Mouse (Mus musculus) hindbrain, embryonic 12.5 days (tissue): ENCODE data around the gene Amdhd1. TPM values are rescaled to one million over a fixed set of nuclear protein-coding genes. Genes with fewer than 3 reads are reported as not detected.

Source experiments
- ATAC-seq: fragments of 200-750 bp; cut with Nextera tagmentation; 2 replicates; pipeline ENCODE4 v1.8.0; 2017; ENCODE audit warnings: moderate TSS enrichment; ENCODE audit not compliant: low FRiP score
- H3K27ac ChIP-seq: fragments of 300-500 bp; sonication (generic); 2 replicates; pipeline ENCODE4 v1.5.1; 2016; ENCODE audit warnings: mild to moderate bottlenecking
- H3K27me3 ChIP-seq: fragments of 300-500 bp; sonication (generic); 2 replicates; pipeline ENCODE4 v1.6.1; 2016; ENCODE audit warnings: mild to moderate bottlenecking
- H3K36me3 ChIP-seq: fragments of 300-500 bp; sonication (generic); 2 replicates; pipeline ENCODE4 v1.6.1; 2016; ENCODE audit warnings: mild to moderate bottlenecking
- H3K4me1 ChIP-seq: fragments of 300-500 bp; sonication (generic); 2 replicates; pipeline ENCODE4 v1.6.1; 2016
- H3K4me2 ChIP-seq: fragments of 300-500 bp; sonication (generic); replicated peaks from 2 replicates; pipeline ENCODE4 v1.6.1; 2016; ENCODE audit warnings: mild to moderate bottlenecking
- H3K4me3 ChIP-seq: fragments of 300-500 bp; sonication (generic); 2 replicates; pipeline ENCODE4 v1.5.1; 2016; ENCODE audit warnings: mild to moderate bottlenecking
- H3K9ac ChIP-seq: fragments of 300-500 bp; sonication (generic); 2 replicates; pipeline ENCODE4 v1.6.1; 2016; ENCODE audit warnings: mild to moderate bottlenecking, moderate library complexity
- H3K9me3 ChIP-seq: fragments of 300-500 bp; sonication (generic); replicated peaks from 2 replicates; pipeline ENCODE4 v1.6.1; 2016; ENCODE audit warnings: mild to moderate bottlenecking
- WGBS: fragments of 180-500 bp; shearing (Covaris S2); methylation state at CpG from one replicate; pipeline ENCODE4 v1.1.7; 2016; 5-methylcytosine and 5-hydroxymethylcytosine counted together
- polyA plus RNA-seq: library from polyadenylated mRNA; unstranded; fragments of >200 nt; fragmentation: Nextera tagmentation; extraction: Ambion mirVana; gene quantifications from 2 replicates; pipeline ENCODE4 v1.2.1, GENCODE M21; 2016

The Amdhd1 gene
- polyA plus RNA-seq = 0.21 and 0.44 TPM in 2 replicates

DNA sequence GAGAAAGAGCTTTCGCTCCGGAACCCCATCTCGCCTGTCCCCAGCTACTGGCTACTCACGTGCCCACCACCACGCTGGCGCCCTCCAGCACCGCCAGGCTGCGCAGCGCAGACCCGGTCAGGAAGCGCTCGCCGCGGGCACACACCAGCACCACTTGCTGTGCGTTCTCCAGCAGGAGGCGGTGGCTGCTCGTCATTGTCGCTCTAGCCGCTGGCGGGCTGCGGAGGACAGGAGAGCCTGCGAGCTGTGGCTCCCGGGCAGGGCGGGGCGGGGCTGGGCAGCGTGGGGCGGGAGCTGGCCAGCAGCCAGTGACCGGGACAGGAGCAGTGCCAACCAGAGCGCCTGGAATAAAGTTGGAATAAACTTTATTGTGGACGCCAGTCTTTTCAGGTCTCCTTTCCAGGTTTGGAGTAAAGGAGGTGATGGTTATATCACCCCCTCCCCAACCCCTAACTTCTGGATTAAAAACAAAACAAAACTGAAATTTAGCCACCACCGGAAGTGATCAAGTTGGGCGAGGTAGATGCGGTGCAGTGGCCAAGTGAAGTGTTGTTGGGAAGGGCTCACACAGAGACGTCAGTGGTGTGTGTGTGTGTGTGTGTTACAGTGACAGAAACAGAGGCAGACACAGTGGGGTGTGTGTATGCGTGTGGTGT lies at the start of gene Amdhd1:
Gene Amdhd1, minus strand, starts transcription at position 259 of the 656 bp plus-strand sequence.
- Histone ChIP-seq H3K9ac (peak within 1 kb of the TSS; percentile 51), H3K4me2 (peak within 1 kb of the TSS; percentile 71), H3K4me3 (peak within 1 kb of the TSS; percentile 34), H3K27ac (no peak within 1 kb of the TSS), H3K27me3 (peaks cover 16% of the 10 kb centered on the region), H3K4me1 (peaks cover 13% of the 10 kb centered on the region), H3K36me3 (no peaks in the 10 kb centered on the region), H3K9me3 (no peaks in the 10 kb centered on the region)
- peak; percentile 96 for ATAC-seq
- WGBS = 3% methylated on average over 35 of the region's 35 CpGs

GRCm38 (mm10) chr10:93589281-93589848 lies 49.5 kb upstream of the Amdhd1 start, which contains the start of gene Snrpf:
TSS of gene Snrpf (minus strand) at chr10:93589706.
- peak within 1 kb of the TSS; percentile 85 for H3K4me3 ChIP-seq
- peak within 1 kb of the TSS; percentile 85 for H3K9ac ChIP-seq
- no peaks in the 10 kb centered on the region for H3K9me3 ChIP-seq
- H3K4me2 ChIP-seq = peak within 1 kb of the TSS; percentile 92
- under 1% methylated on average over 62 of the region's 63 CpGs for WGBS
- ATAC-seq = peak; percentile 87
- H3K4me1 ChIP-seq = peaks cover 21% of the 10 kb centered on the region
- no peaks in the 10 kb centered on the region for H3K27me3 ChIP-seq
- H3K36me3 ChIP-seq = peaks cover 21% of the 10 kb centered on the region
- peak within 1 kb of the TSS; percentile 89 for H3K27ac ChIP-seq

- peak overlapping the region; percentile 89 for H3K27ac ChIP-seq
- ATAC-seq = peak; percentile 32; the same call in 1 of the 2 replicates
- peak overlapping the region; percentile 85 for H3K9ac ChIP-seq
- H3K4me1 ChIP-seq = peaks cover 21% of the 10 kb centered on the region
- H3K27me3 ChIP-seq = no peaks in the 10 kb centered on the region
- peaks cover 23% of the 10 kb centered on the region for H3K36me3 ChIP-seq
- peak overlapping the region; percentile 92 for H3K4me2 ChIP-seq
- H3K4me3 ChIP-seq = peak overlapping the region; percentile 85
- H3K9me3 ChIP-seq = no peaks in the 10 kb centered on the region
- under 1% methylated on average over 11 of the region's 11 CpGs for WGBS
Observed at GRCm38 (mm10) chr10:93588796-93589195, 49.0 kb upstream of the Amdhd1 start.

DNA sequence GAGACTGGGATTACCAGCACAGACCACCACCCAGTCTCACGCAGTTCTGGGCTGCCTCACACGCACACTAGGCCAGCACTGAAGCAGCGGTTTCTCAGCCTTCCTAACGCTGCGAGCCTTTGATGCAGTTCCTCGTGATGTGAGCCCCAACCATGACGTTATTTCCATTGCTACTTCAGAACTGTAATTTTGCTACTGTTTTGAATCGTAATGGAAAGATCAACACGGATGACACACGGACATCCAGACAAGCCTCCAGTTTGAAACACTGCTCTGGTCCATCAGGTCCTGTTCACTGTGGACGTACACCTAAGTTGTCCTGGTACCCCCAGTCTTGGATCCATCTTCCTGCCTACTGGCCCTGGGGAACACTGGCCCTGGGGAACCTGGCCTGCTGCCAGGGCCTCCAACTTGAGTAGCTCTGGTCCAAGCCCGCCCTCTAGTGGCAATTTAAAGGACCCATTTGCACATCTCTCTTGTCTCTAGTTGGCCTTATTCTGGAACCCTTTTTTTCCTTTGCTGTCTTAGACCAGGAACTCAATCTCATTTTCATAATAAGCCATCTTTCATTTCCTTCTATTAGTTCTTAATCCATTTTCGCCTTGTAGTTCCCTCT lies 37.5 kb upstream of the Amdhd1 start:
- 0 out of 2 replicates have a peak, but pooled peaks have one; percentile 46 for ATAC-seq
- peaks cover 8% of the 10 kb centered on the region for H3K36me3 ChIP-seq
- no peak overlapping the region for H3K27ac ChIP-seq
- no peak overlapping the region for H3K4me3 ChIP-seq
- WGBS = 69% methylated on average over 13 of the region's 13 CpGs
- no peaks in the 10 kb centered on the region for H3K27me3 ChIP-seq
- H3K9me3 ChIP-seq = no peaks in the 10 kb centered on the region
- no peak overlapping the region for H3K9ac ChIP-seq
- no peak overlapping the region for H3K4me2 ChIP-seq
- no peaks in the 10 kb centered on the region for H3K4me1 ChIP-seq

GRCm38 (mm10) chr10:93575960-93576359 lies 36.1 kb upstream of the Amdhd1 start:
- Histone ChIP-seq H3K27me3 (no peaks in the 10 kb centered on the region), H3K4me1 (no peaks in the 10 kb centered on the region), H3K36me3 (no peaks in the 10 kb centered on the region), H3K4me3 (no peak overlapping the region), H3K4me2 (no peak overlapping the region), H3K27ac (no peak overlapping the region), H3K9ac (no peak overlapping the region), H3K9me3 (no peaks in the 10 kb centered on the region)
- 97% methylated on average over 8 of the region's 8 CpGs for WGBS
- no peak for ATAC-seq

- no peaks in the 10 kb centered on the region for H3K27me3 ChIP-seq
- H3K4me2 ChIP-seq = no peak overlapping the region
- no peaks in the 10 kb centered on the region for H3K36me3 ChIP-seq
- H3K27ac ChIP-seq = no peak overlapping the region
- H3K9me3 ChIP-seq = no peaks in the 10 kb centered on the region
- no peaks in the 10 kb centered on the region for H3K4me1 ChIP-seq
- no peak for ATAC-seq
- no peak overlapping the region for H3K4me3 ChIP-seq
- H3K9ac ChIP-seq = no peak overlapping the region
- 66% methylated on average over 4 of the region's 4 CpGs for WGBS
Observed at GRCm38 (mm10) chr10:93574966-93575365, 35.1 kb upstream of the Amdhd1 start.

GRCm38 (mm10) chr10:93572209-93572608 lies 32.4 kb upstream of the Amdhd1 start:
- Histone ChIP-seq H3K9ac (no peak overlapping the region), H3K4me1 (no peaks in the 10 kb centered on the region), H3K9me3 (no peaks in the 10 kb centered on the region), H3K36me3 (no peaks in the 10 kb centered on the region), H3K27ac (no peak overlapping the region), H3K4me3 (no peak overlapping the region), H3K27me3 (no peaks in the 10 kb centered on the region), H3K4me2 (no peak overlapping the region)
- 46% methylated on average over 2 of the region's 2 CpGs for WGBS
- ATAC-seq = no peak

DNA sequence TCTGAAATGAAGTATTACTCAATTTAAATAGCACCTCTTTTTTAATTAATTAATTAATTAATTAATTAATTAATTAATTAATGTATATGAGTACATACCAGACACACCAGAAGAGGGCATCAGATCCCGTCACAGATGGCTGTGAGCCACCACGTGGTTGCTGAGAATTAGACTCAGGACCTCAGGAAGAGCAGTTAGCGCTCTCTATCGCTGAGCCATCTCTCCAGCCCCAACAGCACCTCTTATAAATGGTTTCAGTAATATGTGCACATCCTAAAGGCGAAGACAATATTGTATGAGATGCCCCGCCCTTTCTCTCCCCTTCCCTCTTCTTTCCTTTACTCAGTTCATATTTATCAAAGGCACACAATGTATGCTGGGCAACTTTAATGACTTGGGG lies 28.8 kb upstream of the Amdhd1 start:
- Histone ChIP-seq H3K4me1 (no peaks in the 10 kb centered on the region), H3K27me3 (no peaks in the 10 kb centered on the region), H3K9ac (no peak overlapping the region), H3K4me2 (no peak overlapping the region), H3K9me3 (no peaks in the 10 kb centered on the region), H3K36me3 (no peaks in the 10 kb centered on the region), H3K4me3 (no peak overlapping the region), H3K27ac (no peak overlapping the region)
- no peak for ATAC-seq
- WGBS = 89% methylated on average over 6 of the region's 6 CpGs

GRCm38 (mm10) chr10:93567841-93568566 lies 28.2 kb upstream of the Amdhd1 start:
- Histone ChIP-seq H3K9me3 (no peaks in the 10 kb centered on the region), H3K4me3 (no peak overlapping the region), H3K27me3 (no peaks in the 10 kb centered on the region), H3K36me3 (no peaks in the 10 kb centered on the region), H3K4me1 (no peaks in the 10 kb centered on the region), H3K27ac (no peak overlapping the region), H3K4me2 (no peak overlapping the region), H3K9ac (no peak overlapping the region)
- no peak for ATAC-seq
- 86% methylated on average over 11 of the region's 11 CpGs for WGBS

DNA sequence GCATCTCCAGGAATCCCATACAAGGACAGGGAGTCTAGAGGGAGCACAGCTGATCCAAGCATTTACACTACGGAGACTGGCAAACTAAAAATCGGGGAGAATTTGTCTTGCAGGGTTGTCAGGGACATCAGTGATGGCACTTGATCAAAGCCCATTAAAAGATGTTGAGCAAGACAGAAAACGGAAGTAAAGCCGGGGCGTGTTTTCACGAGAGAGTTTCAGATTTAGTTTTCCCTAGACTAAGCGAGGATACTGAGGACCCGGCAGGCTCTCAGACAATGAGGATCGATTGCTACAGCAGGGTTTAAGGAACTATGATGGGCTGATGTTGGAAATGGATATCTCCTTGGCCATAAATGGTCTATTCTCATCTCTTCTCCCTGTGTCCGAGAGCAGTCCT lies 27.2 kb upstream of the Amdhd1 start:
- H3K9me3 ChIP-seq = no peaks in the 10 kb centered on the region
- no peak overlapping the region for H3K9ac ChIP-seq
- ATAC-seq = no peak
- H3K4me1 ChIP-seq = no peaks in the 10 kb centered on the region
- H3K4me2 ChIP-seq = no peak overlapping the region
- no peaks in the 10 kb centered on the region for H3K36me3 ChIP-seq
- 88% methylated on average over 10 of the region's 10 CpGs for WGBS
- no peaks in the 10 kb centered on the region for H3K27me3 ChIP-seq
- H3K27ac ChIP-seq = no peak overlapping the region
- H3K4me3 ChIP-seq = no peak overlapping the region

DNA sequence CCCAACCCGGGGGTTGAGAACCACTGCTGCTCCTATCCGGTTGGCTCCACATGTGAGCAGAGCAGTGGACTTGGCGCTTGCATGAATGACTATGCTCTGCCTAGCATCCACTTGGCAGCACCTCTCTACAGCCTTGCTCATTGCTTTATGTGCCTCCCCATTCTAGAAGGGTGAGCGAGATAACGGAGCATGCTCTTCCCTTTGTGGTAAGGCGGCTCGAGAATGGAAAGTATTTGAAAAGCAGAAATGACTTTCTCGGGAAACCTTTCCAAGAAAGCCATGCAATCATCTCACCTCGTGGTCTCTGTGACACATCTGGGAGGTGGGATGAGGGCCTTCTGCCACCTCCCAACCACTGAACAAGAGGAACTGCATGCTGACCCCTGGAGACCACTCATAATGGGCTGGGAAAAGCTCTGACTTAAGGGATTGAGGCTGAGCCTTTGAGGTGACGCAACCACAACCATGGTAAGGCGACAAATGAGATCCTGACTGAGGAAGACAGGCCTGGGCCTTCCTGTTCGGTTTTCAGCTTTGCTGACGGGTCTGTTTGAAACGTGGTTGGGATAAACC lies 24.8 kb upstream of the Amdhd1 start:
- WGBS = 90% methylated on average over 14 of the region's 14 CpGs
- no peak overlapping the region for H3K27ac ChIP-seq
- no peak overlapping the region for H3K4me3 ChIP-seq
- no peaks in the 10 kb centered on the region for H3K9me3 ChIP-seq
- H3K4me2 ChIP-seq = no peak overlapping the region
- no peak overlapping the region for H3K9ac ChIP-seq
- no peaks in the 10 kb centered on the region for H3K4me1 ChIP-seq
- ATAC-seq = no peak
- no peaks in the 10 kb centered on the region for H3K27me3 ChIP-seq
- H3K36me3 ChIP-seq = no peaks in the 10 kb centered on the region

DNA sequence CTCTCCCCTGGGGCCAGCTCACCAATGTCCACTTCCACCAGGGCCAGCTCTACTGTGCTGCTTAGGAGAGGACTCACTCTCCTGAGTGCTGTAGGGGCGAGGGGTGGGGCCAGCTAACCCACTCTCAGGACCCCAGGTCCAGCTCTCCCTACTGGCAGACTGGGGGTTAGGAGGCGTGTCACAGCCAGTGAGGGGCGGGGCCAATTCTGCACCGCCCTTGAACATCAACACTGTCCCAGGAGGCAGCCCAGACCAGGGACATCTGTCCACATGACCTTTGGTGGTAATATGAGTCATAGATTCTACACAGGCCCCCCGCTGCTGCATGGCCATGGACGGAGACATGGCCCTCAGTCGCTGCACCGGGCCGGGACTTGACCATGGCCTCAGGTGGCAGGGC lies 20.0 kb upstream of the Amdhd1 start:
- Histone ChIP-seq H3K4me1 (no peaks in the 10 kb centered on the region), H3K4me2 (no peak overlapping the region), H3K27ac (no peak overlapping the region), H3K27me3 (no peaks in the 10 kb centered on the region), H3K9ac (no peak overlapping the region), H3K4me3 (no peak overlapping the region), H3K36me3 (no peaks in the 10 kb centered on the region), H3K9me3 (no peaks in the 10 kb centered on the region)
- ATAC-seq = no peak
- 46% methylated on average over 9 of the region's 9 CpGs for WGBS
